Comparison of ENCODE assay signal across 8 mouse cellular contexts in the genomic region with DNA sequence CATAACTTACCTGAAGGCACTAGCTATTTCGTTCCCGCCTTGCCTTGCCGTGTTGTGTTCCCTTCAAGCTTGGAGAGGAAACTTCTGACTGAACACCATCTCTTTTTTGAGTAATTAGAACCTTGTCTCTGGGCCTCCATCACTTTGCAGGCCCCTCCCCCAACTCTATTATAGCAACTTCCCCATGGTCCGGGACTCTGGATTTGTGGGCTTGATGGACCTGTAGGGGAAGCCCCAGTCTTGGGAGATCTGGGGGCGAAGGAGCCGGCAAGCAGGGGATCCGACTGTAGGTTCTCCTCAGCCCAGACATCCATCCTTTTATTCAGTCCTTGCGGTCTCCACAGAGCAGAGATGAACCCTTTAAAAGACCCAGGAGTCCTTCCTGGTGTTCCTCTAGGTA. TPM values are rescaled to one million over a fixed set of nuclear protein-coding genes. Genes with fewer than 3 reads are reported as not detected.
DNase-seq lines count a peak whose midpoint lies in the region; ATAC-seq lines count a peak whose summit lies in the region.

No protein-coding gene starts in this region.

- no peak for ATAC-seq in heart, embryonic 13.5 days (ENCODE audit: extremely low read depth, insufficient number of reproducible peaks, low FRiP score, low TSS enrichment)
- ATAC-seq in hindbrain, embryonic 13.5 days (ENCODE audit: low FRiP score), result no peak
- no peak for ATAC-seq in midbrain, embryonic 12.5 days (ENCODE audit: low FRiP score, low read depth)

- DNase-seq in heart, adult 9 months (ENCODE audit: low spot score in 2 of 2), result no peak
- peak; percentile 57 for DNase-seq in NIH3T3 (ENCODE audit: low read depth)
- no peak for DNase-seq in layer of hippocampus, postnatal 36 days
- DNase-seq in urinary bladder, postnatal 25 days (ENCODE audit: low spot score), result no peak
- DNase-seq in right cerebral cortex, postnatal 25 days, result no peak

- peak overlapping the region; percentile 82 for H3K4me2 ChIP-seq in heart, embryonic 13.5 days
- H3K4me2 ChIP-seq in hindbrain, embryonic 13.5 days, result peak overlapping the region; percentile 84
- H3K4me2 ChIP-seq in midbrain, embryonic 12.5 days (replicated peaks), result peak overlapping the region; percentile 90

- peak overlapping the region; percentile 82 for H3K4me3 ChIP-seq in heart, embryonic 13.5 days
- peak overlapping the region; percentile 55 for H3K4me3 ChIP-seq in hindbrain, embryonic 13.5 days
- H3K4me3 ChIP-seq in midbrain, embryonic 12.5 days, result peak overlapping the region; percentile 55

- peak overlapping the region; percentile 92 for H3K9ac ChIP-seq in heart, embryonic 13.5 days
- H3K9ac ChIP-seq in hindbrain, embryonic 13.5 days, result 0 out of 2 replicates have a peak overlapping the region, but pooled peaks have one; percentile 78
- H3K9ac ChIP-seq in midbrain, embryonic 12.5 days (replicated peaks), result 0 out of 2 replicates have a peak overlapping the region, but pooled peaks have one; percentile 69

- peaks cover 5% of the 10 kb centered on the region for H3K27me3 ChIP-seq in heart, embryonic 13.5 days (replicated peaks)
- peaks cover 37% of the 10 kb centered on the region for H3K27me3 ChIP-seq in hindbrain, embryonic 13.5 days
- H3K27me3 ChIP-seq in midbrain, embryonic 12.5 days, result peaks cover 53% of the 10 kb centered on the region

- WGBS in heart, embryonic 13.5 days, result 44% methylated on average over 8 of the region's 8 CpGs
- 48% methylated on average over 8 of the region's 8 CpGs for WGBS in hindbrain, embryonic 13.5 days
- WGBS in midbrain, embryonic 12.5 days, result 38% methylated on average over 8 of the region's 8 CpGs

- H3K4me1 ChIP-seq in heart, embryonic 13.5 days, result peaks cover 55% of the 10 kb centered on the region
- H3K4me1 ChIP-seq in hindbrain, embryonic 13.5 days (replicated peaks), result peaks cover 26% of the 10 kb centered on the region
- peaks cover 14% of the 10 kb centered on the region for H3K4me1 ChIP-seq in midbrain, embryonic 12.5 days

- H3K9me3 ChIP-seq in heart, embryonic 13.5 days, result no peaks in the 10 kb centered on the region
- no peaks in the 10 kb centered on the region for H3K9me3 ChIP-seq in hindbrain, embryonic 13.5 days
- no peaks in the 10 kb centered on the region for H3K9me3 ChIP-seq in midbrain, embryonic 12.5 days

- no peaks in the 10 kb centered on the region for H3K36me3 ChIP-seq in heart, embryonic 13.5 days
- H3K36me3 ChIP-seq in hindbrain, embryonic 13.5 days, result no peaks in the 10 kb centered on the region
- no peaks in the 10 kb centered on the region for H3K36me3 ChIP-seq in midbrain, embryonic 12.5 days

- H3K27ac ChIP-seq in heart, embryonic 13.5 days (replicated peaks), result peak overlapping the region; percentile 93
- H3K27ac ChIP-seq in hindbrain, embryonic 13.5 days, result no peak overlapping the region
- H3K27ac ChIP-seq in midbrain, embryonic 12.5 days (replicated peaks), result no peak overlapping the region

RNA-seq across cellular contexts. Expression of gene Gsn, which starts 0.8 kb away (rescaled TPM):
- polyA plus RNA-seq in heart, embryonic 13.5 days (2015; fragmentation: Nextera tagmentation; extraction: Ambion mirVana), result 205 and 215 TPM in 2 replicates
- polyA plus RNA-seq in hindbrain, embryonic 13.5 days (2015; fragmentation: Nextera tagmentation; extraction: Ambion mirVana), result 27.4 and 28.2 TPM in 2 replicates
- polyA plus RNA-seq in midbrain, embryonic 12.5 days (2016; fragmentation: Nextera tagmentation; extraction: Ambion mirVana), result 36.7 and 48.9 TPM in 2 replicates
- total RNA-seq in layer of hippocampus, postnatal 36 days (2021), result 10 to 100 TPM; 73.3 to 75.0 TPM

RNA-seq across cellular contexts. Expression of gene Rab14, which starts 56.0 kb away (rescaled TPM):
- polyA plus RNA-seq in heart, embryonic 13.5 days (2015; fragmentation: Nextera tagmentation; extraction: Ambion mirVana), result 228 and 262 TPM in 2 replicates
- polyA plus RNA-seq in hindbrain, embryonic 13.5 days (2015; fragmentation: Nextera tagmentation; extraction: Ambion mirVana), result 462 and 482 TPM in 2 replicates
- polyA plus RNA-seq in midbrain, embryonic 12.5 days (2016; fragmentation: Nextera tagmentation; extraction: Ambion mirVana), result 357 and 365 TPM in 2 replicates
- 100 to 1,000 TPM; 234 to 236 TPM for total RNA-seq in layer of hippocampus, postnatal 36 days (2021)
